Mouse (Mus musculus) liver, embryonic 14.5 days (tissue): Measurements from ENCODE around the gene Zfp644. TPM values are rescaled to one million over a fixed set of nuclear protein-coding genes. Genes with fewer than 3 reads are reported as not detected.

ENCODE experiments used
- ATAC-seq: fragments of 200-750 bp; cut with Nextera tagmentation; 2 replicates; pipeline ENCODE4 v1.8.0; 2017; ENCODE audit warnings: moderate number of reproducible peaks, mild to moderate bottlenecking, moderate library complexity; ENCODE audit not compliant: insufficient read depth
- DNase-seq, 3 experiments: peaks; one replicate each; pipeline ENCODE4 v3.0.0-alpha.2; 2012 to 2013; ENCODE audit warnings: low read depth in 3 of 3, low spot score in 3 of 3
- H3K27ac ChIP-seq: fragments of 300-500 bp; sonication (generic); 2 replicates; pipeline ENCODE4 v1.5.1; 2014; ENCODE audit warnings: moderate library complexity, mild to moderate bottlenecking, control low read depth, inconsistent platforms
- H3K27me3 ChIP-seq: fragments of 300-500 bp; sonication (generic); 2 replicates; pipeline ENCODE4 v1.6.1; 2014; ENCODE audit warnings: mild to moderate bottlenecking, low read length, moderate library complexity; ENCODE audit not compliant: control insufficient read depth, insufficient read depth
- H3K36me3 ChIP-seq: fragments of 300-500 bp; sonication (generic); replicated peaks from 2 replicates; pipeline ENCODE4 v1.6.1; 2014; ENCODE audit warnings: low read depth; ENCODE audit not compliant: control insufficient read depth, insufficient read depth
- H3K4me1 ChIP-seq, 2 experiments: fragments of 200-500 bp in 1 of 2; fragments of 300-500 bp in 1 of 2; sonication (generic) in 1 of 2; replicated peaks; 2 replicates each; pipeline ENCODE4 v1.6.1; 2012 to 2014; ENCODE audit warnings: antibody characterized with exemption in 1 of 2, inconsistent platforms in 1 of 2, low read length in 1 of 2; ENCODE audit not compliant: control insufficient read depth in 2 of 2, insufficient read depth in 2 of 2
- H3K4me2 ChIP-seq: fragments of 300-500 bp; sonication (generic); 2 replicates; pipeline ENCODE4 v1.6.1; 2014; ENCODE audit warnings: low read depth, mild to moderate bottlenecking, control low read depth, moderate library complexity
- H3K4me3 ChIP-seq, 2 experiments: fragments of 200-500 bp in 1 of 2; fragments of 300-500 bp in 1 of 2; sonication (generic) in 1 of 2; 2 replicates each; pipeline ENCODE4 v1.5.1; 2012 to 2014; ENCODE audit warnings: low read depth in 2 of 2, low read length in 2 of 2, mild to moderate bottlenecking in 2 of 2, control low read depth in 1 of 2, inconsistent platforms in 1 of 2, moderate library complexity in 1 of 2; ENCODE audit not compliant: insufficient read depth in 1 of 2
- H3K9ac ChIP-seq: fragments of 300-500 bp; sonication (generic); replicated peaks from 2 replicates; pipeline ENCODE4 v1.6.1; 2014; ENCODE audit warnings: mild to moderate bottlenecking, control low read depth, moderate library complexity
- H3K9me3 ChIP-seq: fragments of 300-500 bp; sonication (generic); 2 replicates; pipeline ENCODE4 v1.6.1; 2016; ENCODE audit warnings: low read length, mixed read lengths; ENCODE audit not compliant: control insufficient read depth
- CTCF ChIP-seq: IDR thresholded peaks from 2 replicates; pipeline ENCODE4 v1.5.1; 2016; ENCODE audit warnings: antibody characterized with exemption, low read depth, control low read depth
- EP300 ChIP-seq: IDR thresholded peaks from 2 replicates; pipeline ENCODE4 v1.6.1; 2016; ENCODE audit warnings: antibody characterized with exemption, low read depth
- WGBS: fragments of 180-500 bp; shearing (Covaris S2); extraction: QIAGEN DNeasy Blood & Tissue Kit; methylation state at CpG from one replicate; pipeline ENCODE4 v1.1.7; 2014; ENCODE audit not compliant: insufficient replicate concordance; 5-methylcytosine and 5-hydroxymethylcytosine counted together
- polyA plus RNA-seq, 2 experiments: library from polyadenylated mRNA; depleted of rRNA in 1 of 2; stranded (reverse) in 1 of 2; unstranded in 1 of 2; fragments of >200 nt; fragmentation: Nextera tagmentation in 1 of 2; extraction: Ambion mirVana in 1 of 2; gene quantifications; 2 replicates each; pipeline versions ENCODE4 v1.2.1 to v1.2.3; 2012 to 2014

The Zfp644 gene
- polyA plus RNA-seq, 2 experiments: 11.0 to 19.4 TPM

GRCm38 (mm10) chr5:106711220-106711726, 14.2 kb upstream of the Zfp644 start:
- Histone ChIP-seq H3K9me3 (no peaks in the 10 kb centered on the region), H3K4me3 (no peak overlapping the region), H3K36me3 (no peaks in the 10 kb centered on the region), H3K4me2 (peak overlapping the region; percentile 79), H3K4me1 (peaks cover 42 to 54% of the 10 kb centered on the region in 2 experiments), H3K9ac (peak overlapping the region; percentile 50), H3K27ac (peak overlapping the region; percentile 72), H3K27me3 (no peaks in the 10 kb centered on the region)
- TF ChIP-seq EP300 (no peak), CTCF (no peak)
- WGBS: 68% methylated on average over 5 of the region's 5 CpGs
- ATAC-seq (no peak), DNase-seq (no peak)

- H3K27ac ChIP-seq: peak overlapping the region; percentile 72
- peak overlapping the region; percentile 79 for H3K4me2 ChIP-seq
- DNase-seq (peak; percentile 65 to 70 (median 70)), ATAC-seq (peak; percentile 82)
- no peaks in the 10 kb centered on the region for H3K27me3 ChIP-seq
- WGBS: 35% methylated on average over 12 of the region's 12 CpGs
- no peaks in the 10 kb centered on the region for H3K36me3 ChIP-seq
- H3K9me3 ChIP-seq: no peaks in the 10 kb centered on the region
- peak overlapping the region in 1 of 2 experiments; percentile 1; a peak in 1 of 4 replicates for H3K4me3 ChIP-seq
- peak overlapping the region; percentile 50 for H3K9ac ChIP-seq
- peaks cover 47 to 60% of the 10 kb centered on the region in 2 experiments for H3K4me1 ChIP-seq
- TF ChIP-seq EP300: peak; percentile 77
- no peak for TF ChIP-seq CTCF
These were observed 13.5 kb upstream of the Zfp644 start for GRCm38 (mm10) chr5:106710611-106711010.

GRCm38 (mm10) chr5:106710085-106710409, 13.0 kb upstream of the Zfp644 start:
- peak overlapping the region; percentile 79 for H3K4me2 ChIP-seq
- peaks cover 53 to 65% of the 10 kb centered on the region in 2 experiments for H3K4me1 ChIP-seq

GRCm38 (mm10) chr5:106709388-106710084, 12.4 kb upstream of the Zfp644 start:
- ATAC-seq (peak; percentile 87), DNase-seq (peak; percentile 81 to 83 (median 81))
- Histone ChIP-seq H3K9ac (peak overlapping the region; percentile 69), H3K9me3 (no peaks in the 10 kb centered on the region), H3K4me3 (peak overlapping the region; percentile 28 to 45), H3K36me3 (no peaks in the 10 kb centered on the region), H3K4me1 (peaks cover 56 to 70% of the 10 kb centered on the region in 2 experiments), H3K4me2 (peak overlapping the region; percentile 79), H3K27ac (peak overlapping the region; percentile 90), H3K27me3 (no peaks in the 10 kb centered on the region)
- TF ChIP-seq EP300 (no peak), CTCF (peak; percentile 49)
- 19% methylated on average over 11 of the region's 11 CpGs for WGBS

More at GRCm38 (mm10) chr5:106710085-106710409, 13.0 kb upstream of the Zfp644 start:
- peak; percentile 71; the same call in 1 of the 2 replicates for ATAC-seq
- Histone ChIP-seq H3K9me3 (no peaks in the 10 kb centered on the region), H3K36me3 (no peaks in the 10 kb centered on the region), H3K9ac (peak overlapping the region; percentile 69), H3K27ac (peak overlapping the region; percentile 90), H3K27me3 (no peaks in the 10 kb centered on the region), H3K4me3 (peak overlapping the region; percentile 28 to 45)
- TF ChIP-seq CTCF: no peak
- TF ChIP-seq EP300: no peak
- peak in 1 of 3 experiments; percentile 37 for DNase-seq
- WGBS: 5% methylated on average over 2 of the region's 2 CpGs

- Histone ChIP-seq H3K27ac (peak overlapping the region; percentile 13; the same call in 1 of the 2 replicates), H3K4me3 (no peak overlapping the region), H3K9me3 (no peaks in the 10 kb centered on the region), H3K9ac (no peak overlapping the region), H3K27me3 (no peaks in the 10 kb centered on the region), H3K4me2 (no peak overlapping the region), H3K36me3 (no peaks in the 10 kb centered on the region), H3K4me1 (peaks cover 44 to 55% of the 10 kb centered on the region in 2 experiments)
- ATAC-seq (no peak), DNase-seq (no peak)
- 43% methylated on average over 3 of the region's 3 CpGs for WGBS
- TF ChIP-seq EP300 (no peak), CTCF (no peak)
These were observed 9.3 kb upstream of the Zfp644 start for GRCm38 (mm10) chr5:106706363-106706762.
